Mouse (Mus musculus) MEL (cell line): ENCODE data around the gene Hs1bp3. TPM values are rescaled to one million over a fixed set of nuclear protein-coding genes. Genes with fewer than 3 reads are reported as not detected.

ENCODE experiments used
- DNase-seq: peaks from one replicate; pipeline ENCODE4 v3.0.0; 2011; ENCODE audit warnings: low read depth, low spot score
- H3K27ac ChIP-seq: 2 replicates; pipeline ENCODE4 v1.5.1; 2012; ENCODE audit warnings: low read depth, mild to moderate bottlenecking, control low read depth, low read length, moderate library complexity; ENCODE audit not compliant: control insufficient read depth
- H3K27me3 ChIP-seq, 2 experiments: fragments of 150-350 bp in 1 of 2; sonication (generic) in 1 of 2; 2 replicates each; pipeline ENCODE4 v1.6.1; 2012; ENCODE audit warnings: low read length in 2 of 2, mild to moderate bottlenecking in 2 of 2, improper control_type of control experiment in 1 of 2, moderate library complexity in 1 of 2; ENCODE audit not compliant: insufficient read depth in 2 of 2, control insufficient read depth in 1 of 2
- H3K36me3 ChIP-seq, 2 experiments: 2 replicates each; pipeline ENCODE4 v1.6.1; 2012 to 2014; ENCODE audit warnings: low read length in 2 of 2, improper control_type of control experiment in 1 of 2, inconsistent platforms in 1 of 2, mild to moderate bottlenecking in 1 of 2; ENCODE audit not compliant: insufficient read depth in 2 of 2, control insufficient read depth in 1 of 2
- H3K4me1 ChIP-seq, 2 experiments: fragments of 150-350 bp in 1 of 2; sonication (generic) in 1 of 2; 2 replicates each; pipeline ENCODE4 v1.6.1; 2012; ENCODE audit warnings: low read length in 2 of 2, improper control_type of control experiment in 1 of 2, mild to moderate bottlenecking in 1 of 2; ENCODE audit not compliant: insufficient read depth in 2 of 2, control insufficient read depth in 1 of 2
- H3K4me3 ChIP-seq, 2 experiments: fragments of 150-350 bp in 1 of 2; sonication (generic) in 1 of 2; 2 replicates each; pipeline ENCODE4 v1.5.1; 2012; ENCODE audit warnings: low read depth in 2 of 2, low read length in 2 of 2, mild to moderate bottlenecking in 2 of 2, moderate library complexity in 2 of 2, control low read depth in 1 of 2, improper control_type of control experiment in 1 of 2; ENCODE audit not compliant: control insufficient read depth in 1 of 2, insufficient read depth in 1 of 2
- H3K79me2 ChIP-seq: 2 replicates; pipeline ENCODE4 v1.6.1; 2012; ENCODE audit warnings: mild to moderate bottlenecking, low read length, moderate library complexity; ENCODE audit not compliant: control insufficient read depth, poor library complexity, insufficient read depth
- H3K9ac ChIP-seq: 2 replicates; pipeline ENCODE4 v1.6.1; 2012; ENCODE audit warnings: low read depth, mild to moderate bottlenecking, control low read depth, low read length, moderate library complexity; ENCODE audit not compliant: control insufficient read depth, poor library complexity, severe bottlenecking
- H3K9me3 ChIP-seq: fragments of 150-350 bp; sonication (generic); replicated peaks from 2 replicates; pipeline ENCODE4 v1.6.1; 2012; ENCODE audit warnings: mild to moderate bottlenecking, low read length, improper control_type of control experiment, moderate library complexity; ENCODE audit not compliant: insufficient read depth
- BHLHE40 ChIP-seq: IDR thresholded peaks from 2 replicates; pipeline ENCODE4 v1.6.1; 2012; ENCODE audit warnings: low read depth, mild to moderate bottlenecking, inconsistent platforms, low read length, improper control_type of control experiment, borderline replicate concordance
- CTCF ChIP-seq, 3 experiments: IDR thresholded peaks in 2 of 3; conservative IDR thresholded peaks in 1 of 3; 2 replicates each; pipeline ENCODE4 v1.5.1; 2011 to 2012; ENCODE audit warnings: low read length in 3 of 3, low read depth in 2 of 3, mild to moderate bottlenecking in 2 of 3, improper control_type of control experiment in 1 of 3, inconsistent platforms in 1 of 3, mixed read lengths in 1 of 3, moderate library complexity in 1 of 3; ENCODE audit not compliant: control insufficient read depth in 1 of 3, insufficient read depth in 1 of 3, poor library complexity in 1 of 3, severe bottlenecking in 1 of 3
- GATA1 ChIP-seq: IDR thresholded peaks from 2 replicates; pipeline ENCODE4 v1.6.1; 2011; ENCODE audit warnings: low read depth, low read length, improper control_type of control experiment
- MAX ChIP-seq: IDR thresholded peaks from 2 replicates; pipeline ENCODE4 v1.6.1; 2011; ENCODE audit warnings: low read length, improper control_type of control experiment
- MAZ ChIP-seq: IDR thresholded peaks from 2 replicates; pipeline ENCODE4 v1.6.1; 2012; ENCODE audit warnings: low read depth, mild to moderate bottlenecking, inconsistent platforms, low read length, improper control_type of control experiment
- NELFE ChIP-seq: IDR thresholded peaks from 2 replicates; pipeline ENCODE4 v1.6.1; 2011; ENCODE audit warnings: low read depth, low read length, improper control_type of control experiment
- POLR2A ChIP-seq, 2 experiments: IDR thresholded peaks; 2 replicates each; pipeline ENCODE4 v1.6.1; 2011 to 2012; ENCODE audit warnings: low read length in 2 of 2, mild to moderate bottlenecking in 2 of 2, control low read depth in 1 of 2, improper control_type of control experiment in 1 of 2, low read depth in 1 of 2, moderate library complexity in 1 of 2; ENCODE audit not compliant: control insufficient read depth in 1 of 2, insufficient read depth in 1 of 2, poor library complexity in 1 of 2
- RAD21 ChIP-seq: IDR thresholded peaks from 2 replicates; pipeline ENCODE4 v1.6.1; 2011; ENCODE audit warnings: mild to moderate bottlenecking, low read depth, low read length, improper control_type of control experiment
- SMC3 ChIP-seq: IDR thresholded peaks from 2 replicates; pipeline ENCODE4 v1.6.1; 2011; ENCODE audit warnings: low read depth, low read length, improper control_type of control experiment
- USF1 ChIP-seq: IDR thresholded peaks from 2 replicates; pipeline ENCODE4 v1.6.1; 2014; ENCODE audit warnings: low read depth, mild to moderate bottlenecking, inconsistent platforms, low read length, improper control_type of control experiment, moderate library complexity
- polyA plus RNA-seq, 2 experiments: library from polyadenylated mRNA; stranded (reverse) in 1 of 2; unstranded in 1 of 2; fragments of >175 nt in 1 of 2; fragments of >200 nt in 1 of 2; gene quantifications; 2 replicates each; pipeline versions ENCODE4 v1.2.1 to v1.2.4; 2012; ENCODE audit warnings: low replicate concordance in 2 of 2, low read depth in 1 of 2; ENCODE audit not compliant: insufficient read length in 2 of 2, insufficient read depth in 1 of 2, missing spikeins in 1 of 2
- total RNA-seq: library from RNA; depleted of rRNA; stranded (reverse); fragments of 300-350 nt; gene quantifications from 2 replicates; pipeline ENCODE4 v1.2.3, GENCODE M21; 2012

Hs1bp3 gene
- total and polyA plus RNA-seq, 3 experiments = 4.7 to 17.4 TPM; not detected in 1

GRCm38 (mm10) chr12:8313773-8314172, 541 bp downstream of the Hs1bp3 start:
- H3K4me3 ChIP-seq = peak overlapping the region; percentile 72 to 77
- H3K9ac ChIP-seq = peak overlapping the region; percentile 78
- peaks cover 0 to 22% of the 10 kb centered on the region in 2 experiments; a peak in 3 of 4 replicates for H3K4me1 ChIP-seq
- peaks cover 2% of the 10 kb centered on the region for H3K79me2 ChIP-seq
- no peaks in the 10 kb centered on the region for H3K27me3 ChIP-seq
- DNase-seq = no peak
- H3K27ac ChIP-seq = peak overlapping the region; percentile 11
- H3K9me3 ChIP-seq = no peaks in the 10 kb centered on the region
- TF ChIP-seq POLR2A (IDR thresholded peaks at IDR 0.05; ENCODE audit: control insufficient read depth in 1 of 2, insufficient read depth in 1 of 2, low read depth in 1 of 2, low read length in 2 of 2, poor library complexity in 1 of 2) (0 out of 4 replicates have a peak, but pooled peaks of 1 of the 2 experiments have one; percentile 13), GATA1 (no peak)
- peaks cover 0 to 6% of the 10 kb centered on the region in 2 experiments; a peak in 2 of 4 replicates for H3K36me3 ChIP-seq

- H3K27ac ChIP-seq = no peak overlapping the region
- H3K4me3 ChIP-seq = no peak overlapping the region
- H3K27me3 ChIP-seq = no peaks in the 10 kb centered on the region
- TF ChIP-seq SMC3 (0 out of 2 replicates have a peak, but pooled peaks have one; percentile 32), CTCF (IDR thresholded peaks at IDR 0.05 in 2 of 3, conservative IDR thresholded peaks at IDR 0.05 in 1 of 3; ENCODE audit: control insufficient read depth in 1 of 3, insufficient read depth in 1 of 3, low read depth in 2 of 3, low read length in 3 of 3, poor library complexity in 1 of 3, severe bottlenecking in 1 of 3) (peak; percentile 33 to 50 (median 41)), RAD21 (peak; percentile 21), NELFE (no peak)
- peak; percentile 62 for DNase-seq
- H3K36me3 ChIP-seq = peaks cover 0 to 6% of the 10 kb centered on the region in 2 experiments; a peak in 2 of 4 replicates
- no peaks in the 10 kb centered on the region for H3K9me3 ChIP-seq
- no peak overlapping the region for H3K9ac ChIP-seq
- peaks cover 2% of the 10 kb centered on the region for H3K79me2 ChIP-seq
- peaks cover 0 to 22% of the 10 kb centered on the region in 2 experiments; a peak in 3 of 4 replicates for H3K4me1 ChIP-seq
These were observed 3.3 kb downstream of the Hs1bp3 start for GRCm38 (mm10) chr12:8316541-8316940.

- H3K9ac ChIP-seq = no peak overlapping the region
- H3K4me1 ChIP-seq = peaks cover 0 to 10% of the 10 kb centered on the region in 2 experiments; a peak in 3 of 4 replicates
- no peaks in the 10 kb centered on the region for H3K79me2 ChIP-seq
- TF ChIP-seq SMC3 = peak; percentile 46
- no peak for TF ChIP-seq MAX
- no peak for TF ChIP-seq MAZ
- TF ChIP-seq GATA1 = no peak
- TF ChIP-seq CTCF (IDR thresholded peaks at IDR 0.05 in 2 of 3, conservative IDR thresholded peaks at IDR 0.05 in 1 of 3; ENCODE audit: control insufficient read depth in 1 of 3, insufficient read depth in 1 of 3, low read depth in 2 of 3, low read length in 3 of 3, poor library complexity in 1 of 3, severe bottlenecking in 1 of 3) = peak; percentile 71 to 85 (median 84)
- TF ChIP-seq POLR2A (IDR thresholded peaks at IDR 0.05; ENCODE audit: control insufficient read depth in 1 of 2, insufficient read depth in 1 of 2, low read depth in 1 of 2, low read length in 2 of 2, poor library complexity in 1 of 2) = no peak
- no peak for TF ChIP-seq USF1
- TF ChIP-seq BHLHE40 = no peak
- TF ChIP-seq RAD21 = peak; percentile 52
- no peak overlapping the region for H3K4me3 ChIP-seq
- peaks cover 0 to 3% of the 10 kb centered on the region in 2 experiments; a peak in 1 of 4 replicates for H3K36me3 ChIP-seq
- H3K27ac ChIP-seq = no peak overlapping the region
- H3K27me3 ChIP-seq = no peaks in the 10 kb centered on the region
- DNase-seq = peak; percentile 53
- no peaks in the 10 kb centered on the region for H3K9me3 ChIP-seq
These were observed 7.0 kb downstream of the Hs1bp3 start for GRCm38 (mm10) chr12:8320084-8320713.
